Comparison of ENCODE assay signal across 20 mouse cellular contexts in the genomic region with DNA sequence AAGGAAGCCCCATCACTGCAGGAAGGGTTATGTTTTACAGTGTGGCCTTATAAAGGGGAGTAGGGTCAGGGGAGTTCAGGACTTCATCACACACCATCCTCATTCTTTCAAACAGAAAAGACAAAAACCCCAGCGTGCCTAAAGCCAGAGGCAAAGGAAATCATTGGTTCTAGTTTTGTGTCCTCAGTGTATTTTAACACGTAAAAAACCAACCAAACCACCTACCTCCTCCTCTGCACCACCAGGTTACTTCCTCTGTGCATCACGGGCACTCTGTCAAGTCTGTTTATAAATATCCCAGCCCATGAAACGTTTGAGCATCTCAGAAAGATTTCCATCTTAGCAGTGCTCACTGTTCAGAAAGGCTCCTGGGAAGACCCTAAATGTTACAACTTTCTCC.
"Had no signal": no experiment of that assay in that cellular context is flagged by ENCODE, and none has a peak within 500 bp of the region (broad histone marks: within the 10 kb centered on the region; RNA-seq: fewer than 3 reads in every experiment).

No protein-coding gene starts in this region.

- H3K27ac ChIP-seq: liver, embryonic 15.5 days; lung, embryonic 15.5 days; macrophage; midbrain, embryonic 12.5 days; midbrain, embryonic 15.5 days; neural tube, embryonic 12.5 days had no signal

- H3K27me3 ChIP-seq: liver, embryonic 15.5 days; lung, embryonic 15.5 days; midbrain, embryonic 12.5 days; midbrain, embryonic 15.5 days; neural tube, embryonic 12.5 days had no signal

- DNase-seq: liver, postnatal 0 days; lung, adult 2 months; lung, postnatal 14 days; lung, postnatal 36 days; retina, postnatal 1 day; right cerebral cortex, adult 18-20 months; right cerebral cortex, postnatal 25 days; right cerebral cortex, postnatal 4 days; spleen, adult 18-20 months; thymus, adult 18-20 months; thymus, postnatal 14 days; thymus, postnatal 36 days had no signal

- H3K36me3 ChIP-seq: liver, embryonic 15.5 days; midbrain, embryonic 12.5 days; midbrain, embryonic 15.5 days; neural tube, embryonic 12.5 days had no signal

- H3K4me1 ChIP-seq: liver, embryonic 15.5 days; midbrain, embryonic 15.5 days; neural tube, embryonic 12.5 days had no signal

- H3K9ac ChIP-seq: liver, embryonic 15.5 days; liver, postnatal 0 days; lung, embryonic 15.5 days; midbrain, embryonic 12.5 days; midbrain, embryonic 15.5 days; neural tube, embryonic 12.5 days had no signal

- H3K9me3 ChIP-seq: liver, embryonic 15.5 days; lung, embryonic 15.5 days; midbrain, embryonic 12.5 days; midbrain, embryonic 15.5 days had no signal

- H3K4me2 ChIP-seq: liver, embryonic 15.5 days; lung, embryonic 15.5 days; midbrain, embryonic 12.5 days; midbrain, embryonic 15.5 days; neural tube, embryonic 12.5 days had no signal

- H3K4me3 ChIP-seq: liver, embryonic 15.5 days; lung, embryonic 15.5 days; megakaryocyte, embryonic 14.5 days; midbrain, embryonic 12.5 days; midbrain, embryonic 15.5 days; neural tube, embryonic 12.5 days had no signal

- ATAC-seq: liver, postnatal 0 days; lung, postnatal 0 days; midbrain, embryonic 15.5 days had no signal
